Mouse (Mus musculus) limb, embryonic 15.5 days (tissue): Measurements from ENCODE around the gene Edn2. TPM values are rescaled to one million over a fixed set of nuclear protein-coding genes. Genes with fewer than 3 reads are reported as not detected.
A peak's percentile ranks its signal among the peaks of the same experiment; 100 is the strongest.

Experiments
- ATAC-seq: fragments of 200-750 bp; cut with Nextera tagmentation; 2 replicates; pipeline ENCODE4 v1.8.0; 2017; ENCODE audit warnings: low read depth, moderate TSS enrichment; ENCODE audit not compliant: insufficient number of reproducible peaks, low FRiP score, low TSS enrichment
- H3K27ac ChIP-seq: fragments of 300-500 bp; sonication (generic); 2 replicates; pipeline ENCODE4 v1.5.1; 2015; ENCODE audit warnings: moderate library complexity, mild to moderate bottlenecking, inconsistent platforms
- H3K27me3 ChIP-seq: fragments of 300-500 bp; sonication (generic); 2 replicates; pipeline ENCODE4 v1.6.1; 2015; ENCODE audit warnings: inconsistent platforms
- H3K36me3 ChIP-seq: fragments of 300-500 bp; sonication (generic); 2 replicates; pipeline ENCODE4 v1.6.1; 2015; ENCODE audit warnings: inconsistent platforms
- H3K4me1 ChIP-seq: fragments of 300-500 bp; sonication (generic); 2 replicates; pipeline ENCODE4 v1.6.1; 2015; ENCODE audit warnings: inconsistent platforms
- H3K4me2 ChIP-seq: fragments of 300-500 bp; sonication (generic); 2 replicates; pipeline ENCODE4 v1.6.1; 2015; ENCODE audit warnings: mild to moderate bottlenecking, inconsistent platforms
- H3K4me3 ChIP-seq: fragments of 300-500 bp; sonication (generic); 2 replicates; pipeline ENCODE4 v1.5.1; 2015; ENCODE audit warnings: mild to moderate bottlenecking, inconsistent platforms
- H3K9ac ChIP-seq: fragments of 300-500 bp; sonication (generic); 2 replicates; pipeline ENCODE4 v1.6.1; 2015; ENCODE audit warnings: inconsistent platforms
- H3K9me3 ChIP-seq: fragments of 300-500 bp; sonication (generic); 2 replicates; pipeline ENCODE4 v1.6.1; 2016; ENCODE audit warnings: inconsistent platforms
- WGBS: fragments of 180-500 bp; shearing (Covaris S2); methylation state at CpG from one replicate; pipeline ENCODE4 v1.1.7; 2015; 5-methylcytosine and 5-hydroxymethylcytosine counted together
- polyA plus RNA-seq: library from polyadenylated mRNA; unstranded; fragments of >200 nt; fragmentation: Nextera tagmentation; extraction: Ambion mirVana; gene quantifications from 2 replicates; pipeline ENCODE4 v1.2.1, GENCODE M21; 2015

Edn2 gene
- polyA plus RNA-seq, 1 experiment from 2014 or later = 4.6 TPM

DNA sequence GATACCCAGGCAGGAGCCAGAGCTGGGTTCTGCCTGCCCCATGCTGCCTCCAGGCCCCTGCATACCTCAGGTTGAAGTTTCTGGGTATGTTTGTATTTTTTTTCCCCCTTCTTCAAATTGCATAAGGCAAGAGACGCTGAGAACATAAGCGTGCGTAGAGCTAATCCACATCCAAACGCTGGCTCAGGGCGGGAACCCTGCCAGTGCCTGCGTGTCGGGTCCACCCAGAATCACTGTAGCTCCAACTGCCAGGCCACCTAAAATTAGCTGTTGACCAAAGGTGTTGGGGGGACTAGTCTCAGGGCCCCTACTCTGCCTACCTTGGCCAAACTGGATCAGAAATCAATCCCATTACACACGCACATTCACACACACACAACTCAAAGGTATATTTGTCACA is 1.6 kb downstream of the Edn2 start:
- no peak overlapping the region for H3K9ac ChIP-seq
- 0 out of 2 replicates have a peak overlapping the region, but pooled peaks have one; percentile 42 for H3K4me2 ChIP-seq
- no peaks in the 10 kb centered on the region for H3K36me3 ChIP-seq
- H3K4me1 ChIP-seq = peaks cover 42% of the 10 kb centered on the region
- no peaks in the 10 kb centered on the region for H3K9me3 ChIP-seq
- H3K4me3 ChIP-seq = no peak overlapping the region
- WGBS = 47% methylated on average over 8 of the region's 8 CpGs
- H3K27me3 ChIP-seq = no peaks in the 10 kb centered on the region
- peak overlapping the region; percentile 27; the same call in 1 of the 2 replicates for H3K27ac ChIP-seq
- no peak for ATAC-seq

DNA sequence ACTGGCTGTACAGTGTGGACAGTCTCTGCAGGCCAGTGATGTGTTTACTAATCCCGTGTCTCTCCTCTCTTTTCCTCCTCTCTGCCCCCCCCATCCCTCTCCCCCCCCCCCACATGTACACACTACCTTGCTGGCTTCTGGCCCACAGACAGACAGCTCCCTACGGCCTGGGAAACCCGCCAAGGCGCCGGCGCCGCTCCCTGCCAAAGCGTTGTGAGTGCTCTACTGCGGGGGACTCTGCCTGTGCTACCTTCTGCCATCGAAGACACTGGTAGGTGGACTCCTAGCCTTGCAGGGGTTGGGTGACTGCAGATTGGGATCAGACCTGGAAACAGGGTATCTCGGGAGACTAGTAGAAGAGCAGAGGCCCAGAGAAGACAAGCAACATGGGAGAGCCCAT is 2.2 kb downstream of the Edn2 start:
- Histone ChIP-seq H3K9me3 (no peaks in the 10 kb centered on the region), H3K9ac (no peak overlapping the region), H3K27ac (0 out of 2 replicates have a peak overlapping the region, but pooled peaks have one; percentile 27), H3K4me3 (no peak overlapping the region), H3K36me3 (no peaks in the 10 kb centered on the region), H3K4me1 (peaks cover 42% of the 10 kb centered on the region), H3K27me3 (no peaks in the 10 kb centered on the region), H3K4me2 (peak overlapping the region; percentile 7; the same call in 1 of the 2 replicates)
- WGBS = 35% methylated on average over 11 of the region's 11 CpGs
- no peak for ATAC-seq

DNA sequence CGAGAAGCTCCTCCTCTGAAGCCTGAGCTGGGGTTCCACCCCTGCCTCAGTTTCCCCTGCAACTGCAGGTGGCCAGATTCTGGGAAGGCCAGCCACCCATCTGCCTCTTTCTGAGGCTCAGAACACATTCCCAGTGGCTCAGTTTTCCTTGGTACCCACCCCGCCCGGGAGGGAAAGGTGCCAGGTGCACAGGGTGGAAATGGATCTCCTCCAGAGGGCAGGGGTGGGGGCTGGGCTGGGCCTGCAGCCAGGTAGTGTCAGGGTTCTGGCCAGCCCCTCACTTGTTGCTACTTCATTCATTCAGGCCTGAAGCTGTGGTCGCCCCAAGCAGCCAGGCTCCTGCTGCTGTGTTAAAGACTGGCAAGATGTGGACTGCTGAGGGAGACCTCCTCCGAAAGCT is 3.3 kb downstream of the Edn2 start:
- no peak for ATAC-seq
- Histone ChIP-seq H3K9ac (no peak overlapping the region), H3K27ac (no peak overlapping the region), H3K27me3 (no peaks in the 10 kb centered on the region), H3K36me3 (no peaks in the 10 kb centered on the region), H3K4me3 (no peak overlapping the region), H3K9me3 (no peaks in the 10 kb centered on the region), H3K4me1 (peaks cover 42% of the 10 kb centered on the region), H3K4me2 (no peak overlapping the region)
- 70% methylated on average over 5 of the region's 5 CpGs for WGBS

DNA sequence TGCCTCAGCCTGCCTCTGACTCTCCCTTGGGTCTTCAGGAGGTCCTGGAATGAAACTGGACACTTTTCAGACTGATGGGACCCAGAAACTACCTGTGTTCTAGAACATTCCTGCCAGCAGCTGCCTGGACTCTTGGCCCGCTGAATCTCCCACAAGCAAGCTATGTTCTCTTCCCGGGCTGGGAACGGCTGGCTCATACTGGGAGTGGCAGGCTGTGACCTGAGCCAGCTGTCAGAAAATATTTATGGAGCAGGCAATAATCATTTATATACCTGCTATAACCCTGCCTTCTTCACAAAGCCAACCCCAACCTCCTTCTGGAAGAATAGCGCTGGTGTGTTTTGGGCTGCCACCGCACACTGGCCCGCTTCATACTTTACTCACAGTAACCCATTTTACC is 6.8 kb downstream of the Edn2 start:
- Histone ChIP-seq H3K4me3 (no peak overlapping the region), H3K9me3 (no peaks in the 10 kb centered on the region), H3K27ac (no peak overlapping the region), H3K9ac (no peak overlapping the region), H3K36me3 (no peaks in the 10 kb centered on the region), H3K4me1 (peaks cover 33% of the 10 kb centered on the region), H3K4me2 (no peak overlapping the region), H3K27me3 (no peaks in the 10 kb centered on the region)
- ATAC-seq = no peak
- 60% methylated on average over 6 of the region's 6 CpGs for WGBS

DNA sequence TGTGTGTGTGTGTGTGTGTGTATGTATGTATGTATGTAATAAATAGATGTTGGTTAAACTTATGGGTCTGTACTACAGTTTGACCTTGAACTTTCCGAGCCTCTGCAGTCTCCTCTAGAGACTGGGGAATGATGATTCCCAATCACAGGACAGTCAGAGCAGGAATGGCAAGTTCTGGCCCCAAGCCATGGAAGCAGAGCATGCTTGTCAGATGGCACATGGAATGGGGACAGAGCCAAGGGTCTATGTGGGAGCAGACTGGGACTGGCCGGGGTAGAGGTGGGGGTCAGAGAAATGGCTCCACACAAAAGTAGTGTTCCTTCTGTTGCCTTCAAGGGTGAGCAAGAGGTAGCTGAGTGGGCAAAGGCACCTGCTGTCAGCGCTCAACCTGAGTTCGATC is 7.3 kb downstream of the Edn2 start:
- 92% methylated on average over 4 of the region's 4 CpGs for whole genome bisulfite sequencing
- ATAC-seq = no peak

DNA sequence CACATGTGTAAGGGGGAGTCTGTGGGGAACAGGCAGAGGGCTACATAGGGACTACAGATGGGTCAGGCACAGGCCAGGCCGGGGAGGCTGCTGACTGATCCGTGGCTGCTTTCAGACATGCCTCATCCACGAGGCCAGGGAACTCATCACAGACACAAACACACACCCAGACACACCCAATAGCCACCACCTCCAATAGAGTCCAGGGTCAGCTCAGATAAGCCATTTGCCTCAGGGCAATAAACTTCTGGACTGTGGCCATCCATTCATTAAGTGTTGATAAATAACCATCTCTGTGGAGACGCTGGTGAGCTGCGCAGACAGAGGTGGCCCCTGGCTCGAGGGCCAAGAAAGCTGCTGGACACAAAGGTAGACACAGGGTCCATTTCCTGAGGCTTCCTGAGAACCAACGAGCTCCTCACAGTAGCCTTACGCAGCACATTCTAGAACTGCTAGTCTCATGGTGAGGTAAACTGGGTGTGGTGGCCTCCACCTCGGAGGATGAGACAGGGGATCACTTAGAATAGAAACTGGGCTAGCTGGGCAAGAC is 9.5 kb downstream of the Edn2 start:
- WGBS = 41% methylated on average over 9 of the region's 9 CpGs
- no peaks in the 10 kb centered on the region for H3K36me3 ChIP-seq

More for the DNA sequence above, 7.3 kb downstream of the Edn2 start:
- Histone ChIP-seq H3K36me3 (no peaks in the 10 kb centered on the region), H3K27me3 (no peaks in the 10 kb centered on the region), H3K9ac (no peak overlapping the region), H3K9me3 (no peaks in the 10 kb centered on the region), H3K4me1 (peaks cover 27% of the 10 kb centered on the region), H3K4me3 (no peak overlapping the region), H3K4me2 (no peak overlapping the region), H3K27ac (no peak overlapping the region)

DNA sequence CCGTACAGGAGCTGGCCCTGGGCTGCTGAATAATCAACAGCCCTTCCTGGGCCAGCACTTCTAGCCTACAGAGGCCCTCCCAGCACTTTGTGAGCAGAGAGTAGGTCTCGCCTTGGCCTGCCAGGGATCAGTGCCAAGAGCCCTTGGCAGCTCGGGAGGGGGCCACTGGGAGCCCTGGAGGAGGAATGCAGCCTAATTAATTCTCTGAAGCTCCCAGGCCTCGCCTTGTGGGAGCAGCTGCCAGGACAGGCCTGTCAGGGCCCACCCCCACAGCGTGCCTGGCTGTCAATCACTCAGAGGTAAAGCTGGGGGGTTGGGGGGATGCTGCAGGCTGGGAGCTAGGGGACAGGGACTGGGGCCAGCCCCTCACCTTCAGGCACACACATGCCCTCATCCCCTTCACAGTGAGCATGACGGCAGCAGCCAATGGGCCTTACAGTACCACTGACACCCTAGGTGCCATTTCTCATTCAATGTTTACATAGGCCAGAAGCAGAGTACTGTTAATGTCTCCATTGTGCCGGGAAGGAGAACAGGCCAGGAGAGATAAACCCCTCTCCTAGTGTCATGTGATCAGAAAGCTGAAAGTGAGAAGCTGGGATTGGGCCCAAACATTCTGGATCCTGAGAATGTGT is 11.2 kb downstream of the Edn2 start:
- no peak overlapping the region for H3K4me2 ChIP-seq
- peak; percentile 64 for ATAC-seq

More for the DNA sequence above, 9.5 kb downstream of the Edn2 start:
- ATAC-seq = no peak
- no peak overlapping the region for H3K4me2 ChIP-seq
- no peak overlapping the region for H3K4me3 ChIP-seq
- no peaks in the 10 kb centered on the region for H3K27me3 ChIP-seq
- H3K9ac ChIP-seq = no peak overlapping the region
- H3K27ac ChIP-seq = no peak overlapping the region
- H3K9me3 ChIP-seq = no peaks in the 10 kb centered on the region
- H3K4me1 ChIP-seq = peaks cover 14% of the 10 kb centered on the region

DNA sequence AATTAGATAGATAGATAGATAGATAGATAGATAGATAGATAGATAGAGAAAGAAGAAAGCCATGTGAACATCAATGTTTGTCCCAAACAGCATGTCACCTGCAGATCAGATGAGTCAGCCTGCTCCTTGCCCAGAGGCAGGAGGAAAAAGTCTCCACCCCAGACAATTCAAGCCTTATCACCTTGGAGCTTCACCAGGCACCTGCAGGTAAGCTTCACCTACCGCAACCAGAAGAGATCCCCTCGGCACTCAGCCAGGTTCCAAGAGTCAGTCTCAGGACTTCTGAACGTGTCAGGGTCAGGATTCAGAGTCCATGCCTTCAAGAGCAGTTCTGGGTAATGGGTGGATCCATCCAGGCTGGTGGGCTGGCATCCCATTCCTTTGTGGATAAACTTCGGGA is 18.1 kb downstream of the Edn2 start:
- H3K27me3 ChIP-seq = no peaks in the 10 kb centered on the region
- H3K27ac ChIP-seq = no peak overlapping the region
- WGBS = 79% methylated on average over 4 of the region's 4 CpGs
- no peaks in the 10 kb centered on the region for H3K4me1 ChIP-seq
- no peak for ATAC-seq
- H3K9me3 ChIP-seq = no peaks in the 10 kb centered on the region
- no peak overlapping the region for H3K4me2 ChIP-seq
- no peak overlapping the region for H3K9ac ChIP-seq
- H3K36me3 ChIP-seq = no peaks in the 10 kb centered on the region
- H3K4me3 ChIP-seq = no peak overlapping the region

More for the DNA sequence above, 11.2 kb downstream of the Edn2 start:
- Histone ChIP-seq H3K9me3 (no peaks in the 10 kb centered on the region), H3K4me1 (peaks cover 14% of the 10 kb centered on the region), H3K36me3 (no peaks in the 10 kb centered on the region), H3K4me3 (no peak overlapping the region), H3K27ac (0 out of 2 replicates have a peak overlapping the region, but pooled peaks have one; percentile 2), H3K27me3 (no peaks in the 10 kb centered on the region), H3K9ac (no peak overlapping the region)
- WGBS = 12% methylated on average over 7 of the region's 7 CpGs

DNA sequence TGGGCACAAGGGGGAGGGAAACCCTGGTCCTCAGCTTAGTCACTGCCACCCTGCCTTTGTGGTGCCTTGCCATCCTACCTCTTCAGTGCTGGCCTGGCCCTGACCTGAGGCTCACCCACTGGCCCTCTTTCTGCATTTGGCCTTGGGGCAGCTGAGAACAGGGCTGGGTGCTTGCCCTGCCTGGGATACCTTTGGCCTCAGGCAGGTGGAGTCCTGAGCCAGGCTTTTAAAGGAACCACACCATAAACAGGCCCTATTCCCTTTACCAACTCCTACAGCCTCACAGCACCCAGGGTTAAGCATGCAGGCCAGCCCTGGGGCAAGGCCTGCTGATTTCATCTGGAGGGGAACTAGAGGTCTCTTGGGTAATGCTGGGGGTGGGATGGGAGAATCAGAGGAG is 19.5 kb downstream of the Edn2 start:
- H3K4me1 ChIP-seq = no peaks in the 10 kb centered on the region
- no peak overlapping the region for H3K9ac ChIP-seq
- H3K27me3 ChIP-seq = no peaks in the 10 kb centered on the region
- H3K4me2 ChIP-seq = no peak overlapping the region
- no peak overlapping the region for H3K4me3 ChIP-seq
- ATAC-seq = no peak
- H3K27ac ChIP-seq = no peak overlapping the region
- H3K9me3 ChIP-seq = no peaks in the 10 kb centered on the region
- H3K36me3 ChIP-seq = no peaks in the 10 kb centered on the region

DNA sequence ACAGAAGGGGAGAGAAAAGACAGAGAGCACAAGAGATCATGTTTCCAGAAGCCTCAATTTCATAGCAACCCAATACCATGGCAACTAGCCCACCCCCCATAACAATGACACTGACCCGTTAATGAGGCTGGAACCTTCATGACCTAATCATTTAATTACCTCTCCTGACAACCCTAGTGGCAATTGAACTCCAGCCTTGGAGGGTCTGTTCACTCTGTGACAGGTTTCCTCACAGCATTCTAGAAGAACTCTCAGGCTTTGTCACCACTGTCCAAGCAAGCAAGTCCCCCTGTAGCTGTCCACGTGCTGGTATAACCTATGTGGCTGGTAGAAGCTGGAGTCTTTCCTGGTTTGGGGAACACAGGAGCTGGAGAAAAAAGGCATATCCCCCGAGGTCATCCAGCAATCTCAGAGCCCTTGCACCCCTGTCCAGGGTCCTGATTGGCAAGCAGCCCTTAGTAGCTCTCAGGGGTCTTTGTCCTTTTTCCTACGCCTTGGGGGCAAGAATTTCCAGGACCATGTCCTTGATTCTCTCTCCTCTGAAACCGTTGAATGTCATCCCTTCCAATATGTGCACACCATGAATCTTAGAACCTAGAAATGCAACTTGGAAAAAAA is 23.5 kb downstream of the Edn2 start:
- no peaks in the 10 kb centered on the region for H3K36me3 ChIP-seq
- no peak overlapping the region for H3K4me2 ChIP-seq
- 21% methylated on average over 5 of the region's 5 CpGs for WGBS
- H3K4me3 ChIP-seq = no peak overlapping the region
- H3K9ac ChIP-seq = no peak overlapping the region
- no peak for ATAC-seq
- H3K4me1 ChIP-seq = peaks cover 7% of the 10 kb centered on the region; the same call in 1 of the 2 replicates
- no peak overlapping the region for H3K27ac ChIP-seq
- H3K27me3 ChIP-seq = no peaks in the 10 kb centered on the region
- no peaks in the 10 kb centered on the region for H3K9me3 ChIP-seq

DNA sequence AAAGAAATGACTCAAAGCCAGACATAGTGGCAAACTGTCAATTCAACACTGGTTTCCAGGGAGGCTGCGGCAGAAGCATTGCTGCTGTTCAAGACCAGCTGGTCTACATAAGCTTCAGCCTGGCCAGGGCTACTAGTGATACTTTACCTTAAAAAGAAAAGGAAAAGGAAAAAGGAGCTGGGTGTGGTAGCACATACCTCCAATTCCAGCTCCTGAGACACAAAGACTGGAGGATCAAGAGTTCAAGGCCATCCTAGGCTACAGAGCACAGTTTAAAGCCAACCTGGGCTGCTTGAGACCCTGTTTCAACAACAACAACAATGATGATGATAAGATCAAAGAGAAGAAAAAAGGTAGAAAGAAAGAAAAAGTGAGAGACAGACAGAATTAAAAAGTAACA is 25.4 kb downstream of the Edn2 start:
- H3K36me3 ChIP-seq = no peaks in the 10 kb centered on the region
- no peak overlapping the region for H3K4me3 ChIP-seq
- no peaks in the 10 kb centered on the region for H3K27me3 ChIP-seq
- H3K9ac ChIP-seq = no peak overlapping the region
- H3K4me2 ChIP-seq = no peak overlapping the region
- no peak overlapping the region for H3K27ac ChIP-seq
- peaks cover 11% of the 10 kb centered on the region; the same call in 1 of the 2 replicates for H3K4me1 ChIP-seq
- 89% methylated on average over 1 of the region's 1 CpGs for WGBS
- H3K9me3 ChIP-seq = no peaks in the 10 kb centered on the region
- ATAC-seq = no peak

DNA sequence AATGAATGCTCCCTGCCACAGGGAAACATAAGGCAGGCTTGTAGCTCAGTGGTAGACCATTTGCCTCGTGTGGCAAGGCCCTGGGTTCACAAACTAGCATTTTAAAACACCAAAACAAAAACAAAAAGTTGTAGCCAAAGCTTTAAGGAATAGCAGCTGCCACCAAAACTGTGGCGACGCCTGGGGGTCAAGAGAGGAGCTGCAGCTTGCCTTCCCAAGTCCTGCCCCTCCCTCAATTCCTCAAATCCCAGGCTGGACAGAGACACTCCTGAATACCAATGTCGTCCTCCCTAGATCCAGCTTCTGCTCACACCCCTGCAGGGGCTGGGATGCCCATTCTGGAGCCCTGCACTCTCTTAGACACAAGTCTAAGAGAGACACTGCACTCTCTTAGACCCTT is 25.9 kb downstream of the Edn2 start:
- H3K4me1 ChIP-seq = peaks cover 11% of the 10 kb centered on the region; the same call in 1 of the 2 replicates
- H3K9ac ChIP-seq = no peak overlapping the region
- H3K4me2 ChIP-seq = no peak overlapping the region
- no peaks in the 10 kb centered on the region for H3K9me3 ChIP-seq
- H3K27me3 ChIP-seq = no peaks in the 10 kb centered on the region
- no peak for ATAC-seq
- no peak overlapping the region for H3K27ac ChIP-seq
- H3K4me3 ChIP-seq = no peak overlapping the region
- no peaks in the 10 kb centered on the region for H3K36me3 ChIP-seq
- WGBS = 0% methylated on average over 4 of the region's 4 CpGs
